Mouse (Mus musculus): ENCODE measurements at regions not wholly inside any gene's neighbourhood (a gene's known extent, or its start where the extent isn't known, plus 50 kb on each side); places are given as distances from the start of the nearest gene placed in this dataset.

DNA sequence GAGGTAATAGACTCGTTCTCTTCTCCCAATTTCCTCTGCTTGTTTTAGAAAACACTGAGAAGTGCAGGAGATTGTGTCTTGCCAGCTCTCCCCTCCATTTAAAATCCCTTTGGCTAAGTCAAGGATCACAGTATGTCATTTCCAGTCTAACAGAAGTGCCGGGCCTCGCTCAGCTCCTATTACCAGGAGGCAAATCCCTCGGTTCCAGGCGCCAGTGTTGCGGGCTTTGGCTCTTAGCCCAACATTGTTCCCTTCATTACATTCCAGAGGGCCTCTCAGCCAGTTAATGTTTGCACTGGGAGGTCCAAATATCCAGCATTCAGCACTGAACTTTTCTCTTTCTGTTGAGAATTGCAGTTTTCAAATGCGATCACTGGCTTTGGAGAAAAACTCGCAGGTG is 551.6 kb upstream of the Mgmt start:
- H3K36me3 ChIP-seq: no peaks in the 10 kb centered on the region
- peaks cover 17% of the 10 kb centered on the region; the same call in 1 of the 2 replicates for H3K4me1 ChIP-seq
- H3K9me3 ChIP-seq: no peaks in the 10 kb centered on the region
- peak overlapping the region; percentile 32; the same call in 1 of the 2 replicates for H3K27ac ChIP-seq
- 0 out of 2 replicates have a peak, but pooled peaks cover 5% of the 10 kb centered on the region for H3K27me3 ChIP-seq (ENCODE audit: insufficient read depth, poor library complexity, severe bottlenecking)
- no peak overlapping the region for H3K4me3 ChIP-seq
- DNase-seq (ENCODE audit: low spot score): peak; percentile 77
- WGBS: 28% methylated on average over 8 of the region's 8 CpGs

- no peak for DNase-seq (ENCODE audit: low spot score)
- no peaks in the 10 kb centered on the region for H3K36me3 ChIP-seq
- no peak overlapping the region for H3K27ac ChIP-seq
- peaks cover 17% of the 10 kb centered on the region; the same call in 1 of the 2 replicates for H3K4me1 ChIP-seq
- H3K9me3 ChIP-seq: no peaks in the 10 kb centered on the region
- 87% methylated on average over 4 of the region's 4 CpGs for WGBS
- 0 out of 2 replicates have a peak, but pooled peaks cover 5% of the 10 kb centered on the region for H3K27me3 ChIP-seq (ENCODE audit: insufficient read depth, poor library complexity, severe bottlenecking)
- H3K4me3 ChIP-seq: no peak overlapping the region
These were observed 550.9 kb upstream of the Mgmt start for GRCm38 (mm10) chr7:136343494-136343893.

- Histone ChIP-seq H3K4me3 (no peak overlapping the region), H3K36me3 (no peaks in the 10 kb centered on the region), H3K27me3 (ENCODE audit: insufficient read depth, poor library complexity, severe bottlenecking) (0 out of 2 replicates have a peak, but pooled peaks cover 5% of the 10 kb centered on the region), H3K4me1 (peaks cover 13% of the 10 kb centered on the region; the same call in 1 of the 2 replicates), H3K27ac (no peak overlapping the region), H3K9me3 (no peaks in the 10 kb centered on the region)
- WGBS: 62% methylated on average over 3 of the region's 3 CpGs
- peak; percentile 20 for DNase-seq (ENCODE audit: low spot score)
These were observed 549.4 kb upstream of the Mgmt start for GRCm38 (mm10) chr7:136345051-136345450.

DNA sequence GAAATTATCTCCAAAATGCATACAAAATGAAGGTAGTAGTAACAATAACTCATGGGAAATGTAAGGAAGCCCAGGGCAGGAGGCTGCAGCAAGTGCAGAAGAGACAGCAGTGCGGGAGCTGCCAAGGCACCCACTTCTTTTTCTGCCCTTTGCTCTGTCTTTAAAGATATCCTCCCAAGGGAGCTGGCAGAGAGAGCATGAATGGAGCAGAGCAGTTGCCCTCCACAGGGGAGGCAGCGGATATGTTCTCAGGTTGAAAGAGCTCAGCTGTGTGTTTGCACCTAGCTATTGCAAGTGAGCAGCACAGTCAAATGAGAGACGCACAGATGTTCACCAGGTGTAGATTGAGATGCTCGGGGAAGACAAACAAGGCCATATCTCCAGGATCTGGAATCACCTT is 547.9 kb upstream of the Mgmt start:
- WGBS: 69% methylated on average over 4 of the region's 4 CpGs
- Histone ChIP-seq H3K4me1 (peaks cover 10% of the 10 kb centered on the region; the same call in 1 of the 2 replicates), H3K36me3 (no peaks in the 10 kb centered on the region), H3K27me3 (ENCODE audit: insufficient read depth, poor library complexity, severe bottlenecking) (0 out of 2 replicates have a peak, but pooled peaks cover 5% of the 10 kb centered on the region), H3K4me3 (no peak overlapping the region), H3K9me3 (no peaks in the 10 kb centered on the region), H3K27ac (no peak overlapping the region)
- no peak for DNase-seq (ENCODE audit: low spot score)

DNA sequence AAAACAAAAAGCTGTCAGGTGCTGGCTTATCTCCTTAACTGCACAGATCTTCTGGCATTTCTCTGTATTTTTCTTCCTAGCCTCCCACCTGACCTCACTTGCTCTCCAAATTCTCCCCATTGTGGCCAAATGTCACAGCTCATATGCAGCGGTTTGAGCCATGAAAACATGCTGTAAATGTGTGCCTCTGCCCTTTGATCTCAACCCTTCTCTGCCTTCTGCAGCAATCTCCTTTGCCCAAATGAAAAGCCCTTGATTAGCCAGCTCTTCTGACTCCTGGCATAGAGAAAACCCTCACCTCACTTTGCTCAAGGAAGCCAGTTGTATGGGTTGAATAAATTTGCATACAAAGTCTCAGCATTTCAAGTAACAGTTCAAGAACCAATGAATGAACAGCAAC is 546.1 kb upstream of the Mgmt start:
- Histone ChIP-seq H3K4me3 (no peak overlapping the region), H3K4me1 (no peaks in the 10 kb centered on the region), H3K27ac (no peak overlapping the region), H3K9me3 (no peaks in the 10 kb centered on the region), H3K36me3 (no peaks in the 10 kb centered on the region), H3K27me3 (ENCODE audit: insufficient read depth, poor library complexity, severe bottlenecking) (0 out of 2 replicates have a peak, but pooled peaks cover 5% of the 10 kb centered on the region)
- WGBS: 41% methylated on average over 1 of the region's 1 CpGs
- DNase-seq (ENCODE audit: low spot score): peak; percentile 45

DNA sequence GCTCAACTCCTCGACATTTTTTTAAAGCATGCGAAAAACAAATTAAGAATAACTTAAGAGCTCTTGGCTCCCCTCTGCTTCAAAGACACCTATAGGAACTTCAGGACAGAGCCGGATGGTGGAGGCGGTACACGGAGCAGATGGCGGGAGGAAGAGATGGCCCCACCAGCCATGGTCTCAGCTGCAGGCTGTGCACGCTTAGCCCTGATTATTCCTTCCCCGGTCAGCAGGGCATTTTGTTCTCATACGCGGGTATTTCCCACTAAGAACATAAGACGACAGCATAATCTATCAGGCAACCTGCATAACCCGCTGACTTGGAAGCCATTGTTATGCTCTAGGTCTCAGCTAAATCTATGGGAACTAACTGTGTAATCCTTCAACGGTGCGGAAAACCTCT is 544.8 kb upstream of the Mgmt start:
- Histone ChIP-seq H3K9me3 (no peaks in the 10 kb centered on the region), H3K4me1 (no peaks in the 10 kb centered on the region), H3K27me3 (ENCODE audit: insufficient read depth, poor library complexity, severe bottlenecking) (0 out of 2 replicates have a peak, but pooled peaks cover 4% of the 10 kb centered on the region), H3K27ac (no peak overlapping the region), H3K36me3 (no peaks in the 10 kb centered on the region), H3K4me3 (no peak overlapping the region)
- 88% methylated on average over 14 of the region's 14 CpGs for WGBS
- DNase-seq (ENCODE audit: low spot score): peak; percentile 61

DNA sequence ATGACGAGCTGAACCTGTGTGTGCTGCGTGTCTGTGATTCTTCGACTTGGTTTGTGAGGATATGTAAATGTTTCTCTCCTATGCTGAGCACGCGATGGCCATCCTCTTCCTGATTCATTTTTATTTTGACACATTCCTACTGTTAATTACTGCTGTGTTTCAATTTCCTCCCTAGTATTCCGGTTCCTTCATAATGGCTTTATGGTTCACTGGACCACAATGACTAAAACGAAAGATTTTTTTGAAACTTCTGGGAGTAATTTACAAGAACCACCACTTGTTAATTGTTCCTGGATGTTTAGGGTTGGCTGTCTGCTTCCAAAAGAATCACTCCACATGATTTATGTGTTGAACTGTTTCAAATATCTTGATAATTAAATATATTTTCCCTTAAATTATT is 537.4 kb upstream of the Mgmt start:
- Histone ChIP-seq H3K4me3 (no peak overlapping the region), H3K9me3 (no peaks in the 10 kb centered on the region), H3K27me3 (ENCODE audit: insufficient read depth, poor library complexity, severe bottlenecking) (no peaks in the 10 kb centered on the region), H3K27ac (no peak overlapping the region), H3K36me3 (no peaks in the 10 kb centered on the region), H3K4me1 (no peaks in the 10 kb centered on the region)
- 83% methylated on average over 7 of the region's 7 CpGs for WGBS
- DNase-seq (ENCODE audit: low spot score): no peak

DNA sequence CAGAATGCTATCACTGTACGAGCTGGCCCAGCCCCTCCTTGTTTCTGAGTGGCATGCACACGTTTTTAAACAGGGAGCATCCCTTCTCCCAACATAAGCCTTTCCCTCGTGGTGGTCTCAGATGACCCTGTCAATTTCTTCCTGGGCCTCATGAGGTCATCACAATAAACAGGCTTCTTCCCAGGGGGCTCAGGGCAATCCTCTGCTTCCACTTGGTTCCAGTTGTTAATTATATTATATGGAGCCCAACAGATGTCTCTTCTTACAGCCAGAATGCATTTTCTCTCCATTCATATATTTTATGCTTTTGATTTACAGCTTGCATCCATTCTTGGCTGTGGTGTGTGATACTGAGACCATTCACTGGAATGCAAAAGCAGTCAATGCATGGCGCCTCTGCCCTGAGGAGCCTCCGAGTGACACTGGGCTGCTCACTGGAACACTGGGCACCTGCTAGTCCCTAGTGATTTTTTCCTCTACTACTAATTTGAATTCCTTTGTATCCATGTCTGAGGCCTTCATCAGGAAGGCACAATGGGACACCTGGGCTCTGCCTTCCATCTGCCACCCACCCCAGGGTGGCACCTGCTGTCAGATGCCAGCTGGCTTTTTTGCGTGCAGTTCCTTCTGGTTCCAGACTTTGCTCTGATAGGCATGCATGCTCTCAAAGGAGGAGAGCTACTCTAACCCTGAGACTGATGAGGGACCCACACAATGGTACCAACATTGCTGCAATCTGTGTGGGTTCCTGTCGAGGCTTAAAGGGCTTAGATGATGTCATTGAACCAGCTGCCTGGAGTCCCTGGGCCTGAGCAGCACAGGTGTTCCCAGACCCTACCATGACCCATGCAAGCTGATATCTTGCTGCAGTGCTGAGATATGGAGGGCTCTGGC is 528.8 kb upstream of the Mgmt start:
- no peak overlapping the region for H3K4me3 ChIP-seq
- WGBS: 69% methylated on average over 7 of the region's 7 CpGs
- DNase-seq (ENCODE audit: low spot score): peak; percentile 36
- no peaks in the 10 kb centered on the region for H3K36me3 ChIP-seq
- no peaks in the 10 kb centered on the region for H3K9me3 ChIP-seq
- no peak overlapping the region for H3K27ac ChIP-seq
- H3K27me3 ChIP-seq (ENCODE audit: insufficient read depth, poor library complexity, severe bottlenecking): no peaks in the 10 kb centered on the region
- H3K4me1 ChIP-seq: no peaks in the 10 kb centered on the region

- H3K9me3 ChIP-seq: no peaks in the 10 kb centered on the region
- DNase-seq (ENCODE audit: low spot score): no peak
- no peak overlapping the region for H3K27ac ChIP-seq
- peaks cover 26% of the 10 kb centered on the region for H3K4me1 ChIP-seq
- H3K36me3 ChIP-seq: no peaks in the 10 kb centered on the region
- no peaks in the 10 kb centered on the region for H3K27me3 ChIP-seq (ENCODE audit: insufficient read depth, poor library complexity, severe bottlenecking)
- 73% methylated on average over 3 of the region's 3 CpGs for WGBS
- no peak overlapping the region for H3K4me3 ChIP-seq
These were observed 517.2 kb upstream of the Mgmt start for GRCm38 (mm10) chr7:136377259-136377658.

DNA sequence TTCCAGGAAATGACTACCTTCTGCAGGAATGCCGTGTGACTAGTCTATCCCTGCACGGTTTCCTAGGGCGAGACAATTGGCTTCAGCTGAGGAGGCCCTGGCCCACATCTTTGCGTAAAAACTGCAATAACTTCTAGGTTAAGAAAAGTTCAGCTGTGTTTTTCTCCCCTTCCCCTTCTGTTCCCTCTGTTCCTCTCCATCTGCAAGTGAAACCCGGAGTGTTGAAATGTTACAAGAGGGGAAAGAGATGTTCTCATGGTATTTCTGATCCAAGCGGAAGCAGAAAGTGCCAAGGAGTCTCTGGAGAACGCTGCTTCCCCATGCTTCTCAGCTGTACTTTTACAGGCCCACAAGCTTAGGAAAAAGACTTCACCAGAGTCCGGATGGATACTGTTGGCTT is 516.7 kb upstream of the Mgmt start:
- Histone ChIP-seq H3K4me1 (peaks cover 26% of the 10 kb centered on the region), H3K36me3 (no peaks in the 10 kb centered on the region), H3K9me3 (no peaks in the 10 kb centered on the region), H3K27me3 (ENCODE audit: insufficient read depth, poor library complexity, severe bottlenecking) (no peaks in the 10 kb centered on the region), H3K4me3 (no peak overlapping the region), H3K27ac (no peak overlapping the region)
- WGBS: 53% methylated on average over 8 of the region's 8 CpGs
- no peak for DNase-seq (ENCODE audit: low spot score)

DNA sequence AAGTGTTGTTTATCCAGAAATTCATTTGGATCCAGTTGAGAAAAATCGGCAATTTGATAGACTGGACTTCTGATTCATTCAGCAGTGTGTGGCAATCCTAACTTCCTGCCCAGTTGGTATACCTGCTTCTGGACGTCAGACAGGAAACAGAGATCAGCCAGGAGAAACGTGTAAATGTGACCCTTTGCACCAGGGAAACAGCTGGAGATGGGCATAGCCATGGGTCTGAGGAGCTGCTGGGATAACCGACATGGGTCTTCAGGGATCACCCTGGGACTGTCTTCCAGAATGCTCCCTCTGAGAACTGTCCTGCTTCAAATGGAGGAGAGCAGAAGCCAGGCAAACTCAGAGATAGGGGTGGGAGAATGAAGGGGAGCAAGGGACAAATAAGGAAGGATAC is 516.1 kb upstream of the Mgmt start:
- no peak overlapping the region for H3K27ac ChIP-seq
- no peaks in the 10 kb centered on the region for H3K27me3 ChIP-seq (ENCODE audit: insufficient read depth, poor library complexity, severe bottlenecking)
- H3K9me3 ChIP-seq: no peaks in the 10 kb centered on the region
- 55% methylated on average over 4 of the region's 4 CpGs for WGBS
- H3K36me3 ChIP-seq: no peaks in the 10 kb centered on the region
- no peak overlapping the region for H3K4me3 ChIP-seq
- peaks cover 26% of the 10 kb centered on the region for H3K4me1 ChIP-seq
- DNase-seq (ENCODE audit: low spot score): no peak

- Histone ChIP-seq H3K27ac (no peak overlapping the region), H3K4me1 (peaks cover 26% of the 10 kb centered on the region), H3K27me3 (ENCODE audit: insufficient read depth, poor library complexity, severe bottlenecking) (no peaks in the 10 kb centered on the region), H3K36me3 (no peaks in the 10 kb centered on the region), H3K9me3 (no peaks in the 10 kb centered on the region), H3K4me3 (no peak overlapping the region)
- 81% methylated on average over 7 of the region's 7 CpGs for WGBS
- DNase-seq (ENCODE audit: low spot score): no peak
These were observed 515.1 kb upstream of the Mgmt start for GRCm38 (mm10) chr7:136379319-136379718.

- no peaks in the 10 kb centered on the region for H3K36me3 ChIP-seq
- no peak for DNase-seq (ENCODE audit: low spot score)
- no peak overlapping the region for H3K4me3 ChIP-seq
- no peaks in the 10 kb centered on the region for H3K9me3 ChIP-seq
- no peak overlapping the region for H3K27ac ChIP-seq
- no peaks in the 10 kb centered on the region for H3K27me3 ChIP-seq (ENCODE audit: insufficient read depth, poor library complexity, severe bottlenecking)
- WGBS: 40% methylated on average over 3 of the region's 3 CpGs
- peaks cover 26% of the 10 kb centered on the region for H3K4me1 ChIP-seq
These were observed 514.7 kb upstream of the Mgmt start for GRCm38 (mm10) chr7:136379741-136380140.

All from heart, embryonic 10.5 days (tissue).